Mouse (Mus musculus) left cerebral cortex, postnatal 36 days (tissue): ENCODE measurements around the gene Chst3. TPM values are rescaled to one million over a fixed set of nuclear protein-coding genes. Genes with fewer than 3 reads are reported as not detected.
"Not testable (repeated sequence)": the region's sequence is repeated elsewhere in the genome, so short reads cannot be mapped to it uniquely, and the experiment has no call there.

Experiments
- DNase-seq, 2 experiments: peaks; one replicate each; pipeline ENCODE4 v3.0.0; 2021 to 2022; ENCODE audit warnings: low spot score in 2 of 2, mixed read lengths in 1 of 2
- intact Hi-C: fragments of 180-260 bp; cut with DNase I; formaldehyde crosslinking; loops from one replicate; pipeline ENCODE4 v1.15.1; 2025
- total RNA-seq, 2 experiments: library from RNA; stranded (reverse); gene quantifications; 2 replicates each; pipeline ENCODE4 v1.2.3; 2021

Chst3 gene
- total RNA-seq, 2 experiments from 2014 or later = 1.6 to 2.2 TPM

GRCm38 (mm10) chr10:60207166-60207705 is 11.8 kb downstream of the Chst3 start:
- no peak for DNase-seq
- intact Hi-C loops = no loop called here

- no peak for DNase-seq
- intact Hi-C loops = no loop called here
These were observed 13.3 kb downstream of the Chst3 start for GRCm38 (mm10) chr10:60205601-60206241.

- no peak for DNase-seq
- intact Hi-C loops = no loop called here
These were observed 16.3 kb downstream of the Chst3 start for GRCm38 (mm10) chr10:60202785-60203184.

- intact Hi-C loops = no loop called here
- no peak for DNase-seq
These were observed 18.1 kb downstream of the Chst3 start for GRCm38 (mm10) chr10:60200996-60201395.

GRCm38 (mm10) chr10:60199378-60199777 is 19.7 kb downstream of the Chst3 start:
- intact Hi-C loops = no loop called here
- no peak for DNase-seq

- DNase-seq = no peak
- intact Hi-C loops = no loop called here
These were observed 21.6 kb downstream of the Chst3 start for GRCm38 (mm10) chr10:60197406-60197821.

GRCm38 (mm10) chr10:60196971-60197370 is 22.1 kb downstream of the Chst3 start:
- intact Hi-C loops = no loop called here
- DNase-seq = no peak

GRCm38 (mm10) chr10:60195087-60195486 is 24.0 kb downstream of the Chst3 start:
- no peak for DNase-seq

GRCm38 (mm10) chr10:60193532-60194423 is 25.3 kb downstream of the Chst3 start:
- intact Hi-C loops = loop anchor here (5.0 kb wide), 1 partner anchor 46 kb away; no protein-coding TSS in a partner anchor

More at GRCm38 (mm10) chr10:60195087-60195486, 24.0 kb downstream of the Chst3 start:
- intact Hi-C loops = no loop called here

GRCm38 (mm10) chr10:60191796-60192195 is 27.3 kb downstream of the Chst3 start:
- DNase-seq = peak; percentile 76 to 77
- intact Hi-C loops = loop anchor here (2.0 to 5.0 kb wide), 2 partner anchors 44 to 45 kb away; no protein-coding TSS in a partner anchor

More at GRCm38 (mm10) chr10:60193532-60194423, 25.3 kb downstream of the Chst3 start:
- no peak for DNase-seq

GRCm38 (mm10) chr10:60189534-60190186 is 29.4 kb downstream of the Chst3 start:
- intact Hi-C loops = loop anchor here (2.0 to 5.0 kb wide), 2 partner anchors 42 to 47 kb away; no protein-coding TSS in a partner anchor
- no peak for DNase-seq

GRCm38 (mm10) chr10:60186191-60186945 is 32.7 kb downstream of the Chst3 start:
- no peak for DNase-seq
- intact Hi-C loops = no loop called here

- intact Hi-C loops = no loop called here
- no peak for DNase-seq
These were observed 33.9 kb downstream of the Chst3 start for GRCm38 (mm10) chr10:60185023-60185709.

GRCm38 (mm10) chr10:60175306-60175705 is 43.8 kb downstream of the Chst3 start:
- intact Hi-C loops, DNase-seq: not testable (repeated sequence)

GRCm38 (mm10) chr10:60174506-60174905 is 44.6 kb downstream of the Chst3 start:
- DNase-seq = no peak
- intact Hi-C loops = no loop called here

GRCm38 (mm10) chr10:60173035-60173434 is 46.0 kb downstream of the Chst3 start:
- intact Hi-C loops = no loop called here

GRCm38 (mm10) chr10:60172306-60172705 is 46.8 kb downstream of the Chst3 start:
- intact Hi-C loops = no loop called here
- DNase-seq = no peak

More at GRCm38 (mm10) chr10:60173035-60173434, 46.0 kb downstream of the Chst3 start:
- DNase-seq = peak; percentile 88 to 89

GRCm38 (mm10) chr10:60171368-60171767 is 47.7 kb downstream of the Chst3 start:
- intact Hi-C loops = no loop called here
- no peak for DNase-seq
